Mouse (Mus musculus) WW6 (cell line): Measurements from ENCODE around the gene Sema7a.

ENCODE experiments used
- DNase-seq: peaks from one replicate; pipeline ENCODE4 v3.0.0-alpha.2; 2013; ENCODE audit warnings: low read depth, low spot score

Gene Sema7a

DNA sequence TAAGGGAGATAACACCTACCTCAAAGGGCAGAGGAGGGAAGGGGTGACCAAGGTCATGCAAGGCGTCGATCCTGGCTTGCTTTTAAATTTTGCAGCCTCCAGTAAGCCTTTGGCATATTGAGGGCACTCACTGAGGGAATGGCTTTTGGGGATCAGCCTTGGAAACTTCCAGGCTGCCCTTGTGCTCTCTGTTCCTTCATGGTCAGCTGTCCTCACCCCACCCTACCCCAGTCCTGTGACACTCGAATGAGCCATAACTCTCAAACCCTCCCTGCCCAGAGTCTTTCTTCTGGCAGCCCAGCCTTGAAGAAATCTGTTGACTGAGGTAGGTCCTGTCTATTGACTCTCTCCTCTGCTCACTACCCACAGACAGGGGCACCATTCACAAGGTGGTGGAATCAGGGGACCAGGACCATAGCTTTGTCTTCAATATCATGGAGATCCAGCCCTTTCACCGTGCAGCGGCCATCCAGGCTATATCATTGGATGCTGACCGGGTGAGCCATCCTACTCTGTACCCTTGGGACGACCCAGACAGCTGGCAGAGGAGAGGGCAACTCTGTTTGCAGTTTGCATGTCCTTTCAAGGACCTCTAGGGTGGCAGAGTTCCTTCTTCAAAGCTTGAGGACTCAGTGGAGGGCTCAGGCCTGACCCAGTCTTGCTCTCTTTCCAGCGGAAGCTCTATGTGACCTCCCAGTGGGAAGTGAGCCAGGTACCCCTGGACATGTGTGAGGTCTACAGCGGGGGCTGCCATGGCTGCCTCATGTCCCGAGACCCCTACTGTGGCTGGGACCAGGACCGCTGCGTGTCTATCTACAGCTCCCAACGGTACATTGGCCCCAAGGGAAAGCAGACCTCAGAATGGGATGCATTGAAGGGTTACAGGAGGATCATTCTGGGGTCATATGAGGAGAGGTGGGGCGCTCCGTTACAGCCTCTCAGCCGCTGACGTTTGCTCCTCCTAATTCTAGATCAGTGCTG is 20.3 kb downstream of the Sema7a start:
- no peak for DNase-seq

GRCm38 (mm10) chr9:57961226-57961625 is 21.3 kb downstream of the Sema7a start:
- no peak for DNase-seq

DNA sequence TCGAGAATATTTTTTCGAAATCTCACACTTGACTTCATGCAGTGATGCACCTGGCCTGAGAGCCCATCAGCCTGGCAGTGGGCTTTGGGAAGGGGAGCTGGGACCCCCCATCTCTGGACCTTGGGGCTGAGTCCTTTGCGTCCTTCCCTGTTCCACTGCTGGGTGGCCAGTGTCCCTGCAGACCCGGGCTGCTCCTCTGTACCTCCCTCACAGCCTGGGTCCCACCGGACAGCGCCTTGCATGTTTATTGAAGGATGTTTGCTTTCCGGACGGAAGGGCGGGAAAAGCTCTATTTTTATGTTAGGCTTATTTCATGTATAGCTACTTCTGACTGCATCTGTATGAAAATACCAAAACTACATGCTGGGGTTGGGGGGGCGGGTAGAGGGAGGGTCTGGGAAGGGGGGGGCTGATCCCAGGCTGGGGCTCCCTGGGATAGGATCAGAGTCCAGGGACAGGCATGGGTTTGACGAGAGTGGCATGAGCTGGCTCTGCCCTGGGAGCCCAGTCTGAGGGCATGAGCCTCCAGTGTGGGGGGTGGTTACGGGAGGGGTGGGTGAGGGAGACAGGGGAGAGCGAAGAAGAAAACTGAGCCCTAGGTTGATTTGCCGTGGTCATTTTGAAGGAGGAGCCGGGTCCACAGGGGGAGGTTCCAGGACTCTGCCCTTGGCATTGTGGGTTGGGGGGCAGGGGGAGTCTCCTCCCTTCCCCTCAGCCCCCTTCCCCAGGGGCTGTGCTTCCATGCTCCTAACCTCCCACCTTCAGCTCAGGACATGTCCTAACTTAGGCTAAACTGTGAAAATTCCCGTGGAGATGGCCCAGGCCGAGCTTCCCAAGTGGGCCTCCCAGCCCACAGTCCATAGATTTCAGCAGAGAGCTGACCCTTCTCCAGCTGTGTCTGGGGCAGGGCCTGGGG is 22.2 kb downstream of the Sema7a start:
- DNase-seq = no peak

DNA sequence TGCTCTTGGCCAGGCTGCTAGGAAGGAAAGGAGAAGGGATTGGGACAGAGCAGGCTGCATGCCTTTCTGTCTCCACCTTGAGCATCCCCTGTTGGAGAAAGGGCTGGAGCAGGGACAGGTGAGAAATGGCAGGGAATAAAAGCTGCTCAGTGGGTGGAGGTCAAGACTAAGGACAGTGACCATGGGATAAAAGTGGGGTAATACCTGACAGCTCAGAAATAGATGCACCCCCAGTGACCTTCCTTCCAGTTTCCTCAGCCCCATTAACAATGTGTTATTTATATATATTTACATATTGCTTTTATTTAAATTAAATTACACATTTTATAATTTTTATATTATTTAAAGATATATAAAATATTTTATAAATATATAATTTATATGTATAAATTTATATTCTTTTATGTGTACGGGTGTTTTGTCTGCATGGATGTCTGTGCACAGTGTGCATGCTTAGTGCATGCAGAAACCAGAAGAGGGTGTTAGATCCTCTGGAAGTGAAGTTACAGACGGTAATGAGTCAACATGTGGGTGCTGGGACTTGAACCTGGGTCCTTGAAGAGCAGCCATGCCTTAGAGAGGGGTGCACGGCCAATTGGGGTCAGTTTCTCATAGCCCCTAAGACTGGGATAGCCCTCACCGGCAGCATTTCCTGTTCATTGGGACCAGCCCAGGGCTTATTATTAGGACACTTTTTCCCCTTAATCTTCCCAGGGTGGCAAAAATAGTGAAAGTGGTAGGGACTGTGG is 23.5 kb downstream of the Sema7a start:
- DNase-seq = no peak

GRCm38 (mm10) chr9:57963998-57964395 is 24.1 kb downstream of the Sema7a start:
- DNase-seq = no peak

- no peak for DNase-seq
Measured at GRCm38 (mm10) chr9:57964528-57965250, 24.8 kb downstream of the Sema7a start.

DNA sequence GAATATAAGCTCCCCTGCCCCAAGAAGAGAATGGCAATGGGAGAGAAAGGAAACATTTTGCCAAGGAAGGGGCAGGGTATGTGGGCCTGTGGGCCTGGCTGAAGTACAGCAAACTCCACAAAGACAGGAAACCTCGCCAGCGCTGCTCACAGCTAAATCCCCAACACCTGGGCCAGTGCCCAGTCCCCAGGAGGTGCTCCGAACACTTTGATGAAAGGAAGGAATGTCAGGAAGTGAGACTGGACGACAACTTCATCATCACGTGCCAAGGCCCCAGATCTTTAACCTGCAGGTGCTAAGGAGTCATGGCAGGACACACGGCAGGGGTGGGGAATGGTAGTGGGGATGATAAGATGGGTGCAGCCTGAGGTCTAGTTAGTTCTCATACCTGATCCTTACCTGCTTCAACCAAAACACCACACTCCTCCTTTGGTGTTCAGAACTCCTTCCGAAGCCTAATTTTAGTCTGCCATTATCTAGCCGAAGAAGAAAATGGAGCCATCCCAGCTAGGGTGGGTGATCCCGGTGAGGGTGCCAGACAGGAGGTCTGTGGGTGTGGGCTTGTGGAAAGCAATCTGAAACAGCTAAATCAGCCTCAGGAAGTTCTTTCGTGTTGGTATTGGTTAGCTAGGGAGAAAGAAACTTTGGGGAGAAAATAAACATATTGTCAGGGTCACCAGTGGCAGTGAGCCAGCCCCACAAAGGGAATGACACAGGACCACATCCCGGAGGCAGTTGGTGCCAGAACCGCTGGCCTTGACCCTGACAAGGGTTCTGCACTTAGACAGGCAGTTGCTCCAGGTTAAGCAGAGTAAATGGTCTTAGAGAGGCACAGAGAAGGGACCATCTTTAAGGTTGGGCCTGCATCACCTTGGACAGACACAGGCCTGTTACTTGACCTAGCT is 25.6 kb downstream of the Sema7a start:
- DNase-seq = no peak

- DNase-seq = no peak
Measured at GRCm38 (mm10) chr9:57967237-57967960, 27.5 kb downstream of the Sema7a start.

GRCm38 (mm10) chr9:57968166-57968771 is 28.4 kb downstream of the Sema7a start:
- no peak for DNase-seq

- no peak for DNase-seq
Measured at GRCm38 (mm10) chr9:57968783-57969542, 29.1 kb downstream of the Sema7a start.

- DNase-seq = no peak
Measured at GRCm38 (mm10) chr9:57969736-57970495, 30.0 kb downstream of the Sema7a start.

- DNase-seq = no peak
Measured at GRCm38 (mm10) chr9:57971413-57971812, 31.5 kb downstream of the Sema7a start.

DNA sequence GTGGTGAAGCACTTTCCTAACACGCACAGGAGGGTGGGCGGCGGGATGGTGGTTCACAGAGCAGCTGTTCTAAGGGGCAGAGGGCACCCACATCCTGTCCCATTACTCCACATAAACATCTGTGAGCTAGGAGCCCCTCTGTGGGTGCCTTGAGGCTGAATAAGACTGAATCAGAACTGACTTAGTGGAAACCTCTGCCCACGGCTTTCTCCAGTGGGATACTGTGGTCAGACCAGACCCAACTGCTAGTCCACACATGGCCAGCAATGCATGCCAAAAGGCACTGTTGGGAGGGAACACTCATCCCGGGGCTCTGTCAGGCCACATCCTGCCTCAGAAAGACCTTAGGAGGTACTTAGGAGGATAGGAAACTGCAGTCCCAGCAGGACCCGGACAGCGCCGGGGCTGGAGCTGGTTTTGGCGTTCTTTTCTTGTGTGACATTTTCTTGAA is 32.3 kb downstream of the Sema7a start:
- DNase-seq = no peak

- DNase-seq = no peak
Measured at GRCm38 (mm10) chr9:57972776-57973439, 33.0 kb downstream of the Sema7a start.

DNA sequence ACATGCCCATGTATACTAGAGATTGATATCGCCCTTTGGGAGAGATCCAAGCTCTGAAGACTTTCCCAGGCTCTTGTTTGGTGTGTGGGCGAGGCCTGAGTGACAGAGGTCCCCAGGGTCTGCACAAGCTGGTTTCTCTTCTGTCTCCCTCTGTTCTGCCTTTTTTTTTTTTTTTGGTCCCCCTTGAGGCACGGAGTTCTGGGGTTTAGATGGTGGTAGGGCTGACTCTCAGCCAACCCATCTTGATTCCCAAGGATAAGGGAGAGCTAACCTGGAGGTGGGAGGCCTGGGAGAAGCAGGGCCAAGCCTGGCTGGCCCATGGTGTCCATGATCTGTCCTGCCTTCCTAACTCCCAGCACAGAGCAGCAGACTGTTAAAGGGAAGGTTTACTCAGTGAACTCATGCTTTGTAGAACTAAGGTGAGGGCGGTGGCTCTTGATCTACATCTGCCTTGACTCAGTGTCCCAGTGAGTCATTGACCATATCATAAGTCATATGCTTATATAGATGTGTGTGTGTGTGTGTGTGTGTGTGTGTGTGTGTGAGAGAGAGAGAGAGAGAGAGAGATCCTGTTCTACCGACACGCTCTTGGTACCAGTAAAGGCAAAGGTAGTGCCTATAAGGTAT is 33.6 kb downstream of the Sema7a start:
- no peak for DNase-seq

- no peak for DNase-seq
Measured at GRCm38 (mm10) chr9:57974221-57974620, 34.3 kb downstream of the Sema7a start.
